Mouse (Mus musculus): ENCODE data around the gene Hnrnpab. TPM values are rescaled to one million over a fixed set of nuclear protein-coding genes. Genes with fewer than 3 reads are reported as not detected.

Gene Hnrnpab
- total and polyA plus RNA-seq, 3 experiments: 184 to 1,104 (median 894) TPM

DNA sequence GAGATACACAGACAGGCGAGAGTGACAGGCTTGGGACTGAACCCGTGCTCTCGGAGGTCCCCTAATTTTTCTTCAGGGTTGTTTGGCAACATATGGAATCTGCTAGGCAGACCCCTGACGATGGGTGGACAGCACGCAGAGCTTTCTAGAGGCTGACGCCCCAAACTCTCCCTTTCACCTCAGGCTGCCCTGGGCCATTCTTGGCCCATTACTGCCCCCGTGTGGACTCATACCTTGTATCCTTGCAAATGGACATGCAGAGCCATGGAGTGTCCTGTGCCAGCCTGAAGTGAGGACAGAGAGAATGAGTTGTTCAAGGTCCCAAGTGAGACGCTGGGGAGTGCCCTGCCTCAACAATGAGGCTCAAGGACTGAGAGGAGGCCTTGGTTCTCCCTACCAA lies 23.9 kb downstream of the Hnrnpab start:
- peaks cover 21% of the 10 kb centered on the region for H3K79me2 ChIP-seq (ENCODE audit: control insufficient read depth, insufficient read depth, low read length, poor library complexity)
- peak; percentile 83 for DNase-seq (ENCODE audit: low read depth, low spot score)
- no peak overlapping the region for H3K9ac ChIP-seq (ENCODE audit: control insufficient read depth, low read depth, low read length, poor library complexity, severe bottlenecking)
- H3K27me3 ChIP-seq (ENCODE audit: control insufficient read depth in 1 of 2, insufficient read depth in 2 of 2, low read length in 2 of 2): no peaks in the 10 kb centered on the region
- peaks cover 5 to 6% of the 10 kb centered on the region in 2 experiments for H3K36me3 ChIP-seq (ENCODE audit: control insufficient read depth in 1 of 2, insufficient read depth in 2 of 2, low read length in 2 of 2)
- H3K9me3 ChIP-seq (replicated peaks; ENCODE audit: insufficient read depth, low read length): no peaks in the 10 kb centered on the region
- no peak overlapping the region for H3K4me3 ChIP-seq (ENCODE audit: control insufficient read depth in 1 of 2, insufficient read depth in 1 of 2, low read depth in 2 of 2, low read length in 2 of 2)
- H3K4me1 ChIP-seq (ENCODE audit: control insufficient read depth in 1 of 2, insufficient read depth in 2 of 2, low read length in 2 of 2): peaks cover 0 to 3% of the 10 kb centered on the region in 2 experiments; a peak in 2 of 4 replicates
- no peak overlapping the region for H3K27ac ChIP-seq (ENCODE audit: control insufficient read depth, low read depth, low read length)
- TF ChIP-seq GATA1 (IDR thresholded peaks at IDR 0.05; ENCODE audit: low read depth, low read length) (no peak), CHD1 (IDR thresholded peaks at IDR 0.05; ENCODE audit: low read depth, low read length) (no peak), MEF2A (IDR thresholded peaks at IDR 0.05; ENCODE audit: extremely low read depth, insufficient replicate concordance, low read depth, low read length, poor library complexity, severe bottlenecking) (no peak), MYB (IDR thresholded peaks at IDR 0.05; ENCODE audit: low read depth, low read length) (no peak), ETS1 (IDR thresholded peaks at IDR 0.05; ENCODE audit: low read depth, low read length) (no peak), USF2 (IDR thresholded peaks at IDR 0.05; ENCODE audit: borderline replicate concordance in 1 of 2, insufficient read depth in 1 of 2, low read depth in 1 of 2, low read length in 2 of 2) (no peak), MAZ (IDR thresholded peaks at IDR 0.05; ENCODE audit: low read depth, low read length) (no peak), RCOR1 (IDR thresholded peaks at IDR 0.05; ENCODE audit: low read depth, low read length) (no peak), CTCF (IDR thresholded peaks at IDR 0.05 in 2 of 3, conservative IDR thresholded peaks at IDR 0.05 in 1 of 3; ENCODE audit: control insufficient read depth in 1 of 3, insufficient read depth in 1 of 3, low read depth in 2 of 3, low read length in 3 of 3, poor library complexity in 1 of 3, severe bottlenecking in 1 of 3) (peak; percentile 62 to 93 (median 80); a peak in 5 of 6 replicates), NELFE (IDR thresholded peaks at IDR 0.05; ENCODE audit: low read depth, low read length) (no peak), MYC (IDR thresholded peaks at IDR 0.05; ENCODE audit: low read depth, low read length) (no peak), ZNF384 (IDR thresholded peaks at IDR 0.05; ENCODE audit: low read depth, low read length) (no peak), TBP (IDR thresholded peaks at IDR 0.05; ENCODE audit: low read depth, low read length) (no peak), ZC3H11A (IDR thresholded peaks at IDR 0.05; ENCODE audit: low read depth, low read length) (peak; percentile 67; the same call in 1 of the 2 replicates), SMC3 (IDR thresholded peaks at IDR 0.05; ENCODE audit: low read depth, low read length) (peak; percentile 83), JUND (IDR thresholded peaks at IDR 0.05; ENCODE audit: low read depth, low read length) (no peak), MXI1 (IDR thresholded peaks at IDR 0.05; ENCODE audit: low read depth, low read length) (no peak), BHLHE40 (IDR thresholded peaks at IDR 0.05; ENCODE audit: borderline replicate concordance, low read depth, low read length) (0 out of 2 replicates have a peak, but pooled peaks have one; percentile 47), RAD21 (IDR thresholded peaks at IDR 0.05; ENCODE audit: low read depth, low read length) (peak; percentile 84), EP300 (IDR thresholded peaks at IDR 0.05; ENCODE audit: low read depth in 1 of 2, low read length in 2 of 2) (no peak), TCF12 (IDR thresholded peaks at IDR 0.05; ENCODE audit: low read depth, low read length) (no peak), ZKSCAN1 (IDR thresholded peaks at IDR 0.05; ENCODE audit: low read depth, low read length) (no peak), TAL1 (IDR thresholded peaks at IDR 0.05; ENCODE audit: low read length) (no peak), POLR2AphosphoS2 (IDR thresholded peaks at IDR 0.05; ENCODE audit: low read length) (no peak), MAX (IDR thresholded peaks at IDR 0.05; ENCODE audit: low read length) (no peak), NRF1 (IDR thresholded peaks at IDR 0.05; ENCODE audit: insufficient read depth, low read depth, low read length, poor library complexity, severe bottlenecking) (no peak), ZMIZ1 (IDR thresholded peaks at IDR 0.05; ENCODE audit: low read depth, low read length) (no peak), ELF1 (IDR thresholded peaks at IDR 0.05; ENCODE audit: low read depth, low read length) (no peak), HCFC1 (IDR thresholded peaks at IDR 0.05; ENCODE audit: low read depth, low read length) (no peak), USF1 (IDR thresholded peaks at IDR 0.05; ENCODE audit: low read depth, low read length) (no peak), POLR2A (IDR thresholded peaks at IDR 0.05; ENCODE audit: control insufficient read depth in 1 of 2, insufficient read depth in 1 of 2, low read depth in 1 of 2, low read length in 2 of 2, poor library complexity in 1 of 2) (no peak), E2F4 (IDR thresholded peaks at IDR 0.05; ENCODE audit: borderline replicate concordance, low read depth, low read length) (no peak), UBTF (IDR thresholded peaks at IDR 0.05; ENCODE audit: borderline replicate concordance, insufficient read depth, low read depth, low read length) (no peak), SIN3A (IDR thresholded peaks at IDR 0.05; ENCODE audit: low read length) (peak; percentile 54), MAFK (IDR thresholded peaks at IDR 0.05; ENCODE audit: borderline replicate concordance, low read depth, low read length) (no peak), KAT2A (conservative IDR thresholded peaks at IDR 0.05; ENCODE audit: low read depth, low read length) (no peak), GABPA (IDR thresholded peaks at IDR 0.05; ENCODE audit: low read depth, low read length) (no peak), CHD2 (IDR thresholded peaks at IDR 0.05; ENCODE audit: low read length) (no peak)

Measured in MEL (cell line).